Mouse (Mus musculus): ENCODE results near the gene Slc4a10. TPM values are rescaled to one million over a fixed set of nuclear protein-coding genes. Genes with fewer than 3 reads are reported as not detected.

Slc4a10 gene
- polyA plus RNA-seq, 1 experiment: not detected

DNA sequence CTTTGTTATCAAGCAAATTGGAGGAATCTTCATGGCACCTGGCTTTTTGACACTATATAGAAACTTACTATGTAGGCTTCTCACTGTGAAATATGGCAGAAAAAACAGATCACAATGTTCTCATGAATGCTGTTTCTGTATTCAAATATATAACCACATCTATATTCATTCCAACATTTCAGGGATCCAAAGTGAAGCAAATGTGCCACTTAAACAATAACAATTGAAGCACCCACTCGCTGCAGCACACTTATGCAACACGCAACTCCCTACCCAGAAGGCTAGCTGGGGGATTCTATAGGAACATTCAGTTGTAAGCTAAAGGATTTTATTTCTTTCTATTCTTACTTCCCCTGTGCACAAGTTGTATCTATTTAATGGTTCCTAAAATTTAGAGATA is 255.5 kb downstream of the Slc4a10 start:
- H3K9me3 ChIP-seq (ENCODE audit: control insufficient read depth, low read length): no peaks in the 10 kb centered on the region
- no peaks in the 10 kb centered on the region for H3K27me3 ChIP-seq (ENCODE audit: control insufficient read depth)
- TF ChIP-seq TAL1 (IDR thresholded peaks at IDR 0.05; ENCODE audit: low read length) (no peak), GATA1 (IDR thresholded peaks at IDR 0.05; ENCODE audit: low read length) (no peak)
- no peaks in the 10 kb centered on the region for H3K36me3 ChIP-seq (ENCODE audit: control insufficient read depth)
- H3K4me1 ChIP-seq (ENCODE audit: control insufficient read depth): no peaks in the 10 kb centered on the region
- H3K4me3 ChIP-seq (replicated peaks): no peak overlapping the region

DNA sequence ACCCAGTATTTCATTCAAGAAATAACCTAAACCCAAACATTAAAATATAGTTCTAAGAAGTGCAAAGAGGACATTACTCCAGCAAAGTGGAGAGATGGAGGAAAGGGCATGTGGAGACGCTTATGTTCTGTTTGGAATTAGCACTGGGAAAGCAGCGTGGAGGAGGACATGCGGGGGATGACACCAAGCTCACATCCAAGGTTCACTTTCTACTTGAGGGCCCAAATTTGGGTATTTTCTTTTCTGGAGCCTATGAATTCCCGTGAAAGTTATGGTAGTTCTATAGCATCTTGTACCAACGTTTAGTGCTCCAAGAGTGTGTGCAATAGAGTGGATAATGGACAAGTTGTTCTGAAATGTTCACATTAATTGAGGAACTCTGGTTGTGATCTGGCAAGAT is 260.7 kb downstream of the Slc4a10 start:
- no peak overlapping the region for H3K4me3 ChIP-seq (replicated peaks)
- H3K27me3 ChIP-seq (ENCODE audit: control insufficient read depth): no peaks in the 10 kb centered on the region
- no peaks in the 10 kb centered on the region for H3K4me1 ChIP-seq (ENCODE audit: control insufficient read depth)
- no peak for TF ChIP-seq GATA1 (IDR thresholded peaks at IDR 0.05; ENCODE audit: low read length)
- no peak for TF ChIP-seq TAL1 (IDR thresholded peaks at IDR 0.05; ENCODE audit: low read length)
- no peaks in the 10 kb centered on the region for H3K9me3 ChIP-seq (ENCODE audit: control insufficient read depth, low read length)
- no peaks in the 10 kb centered on the region for H3K36me3 ChIP-seq (ENCODE audit: control insufficient read depth)

DNA sequence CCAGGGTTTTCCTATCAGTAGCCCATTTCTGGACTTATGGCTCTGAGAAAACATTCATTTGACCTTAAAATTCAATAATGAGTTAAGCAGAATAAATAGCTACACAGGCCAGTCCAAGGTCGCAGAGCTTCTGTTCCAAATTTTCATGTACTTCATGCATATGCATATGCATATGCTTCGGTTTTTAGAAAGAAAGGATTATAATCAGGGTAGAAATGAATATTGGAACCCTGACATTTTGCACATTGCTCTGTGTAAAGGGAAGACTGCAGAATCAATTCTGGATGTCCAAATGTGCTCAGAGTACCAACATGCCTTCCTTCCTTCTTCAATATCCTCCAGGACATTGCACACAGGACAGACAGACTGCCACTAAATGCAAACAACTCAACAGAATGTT is 261.2 kb downstream of the Slc4a10 start:
- Histone ChIP-seq H3K27me3 (ENCODE audit: control insufficient read depth) (no peaks in the 10 kb centered on the region), H3K4me3 (replicated peaks) (no peak overlapping the region), H3K36me3 (ENCODE audit: control insufficient read depth) (no peaks in the 10 kb centered on the region), H3K4me1 (ENCODE audit: control insufficient read depth) (no peaks in the 10 kb centered on the region), H3K9me3 (ENCODE audit: control insufficient read depth, low read length) (no peaks in the 10 kb centered on the region)
- TF ChIP-seq TAL1 (IDR thresholded peaks at IDR 0.05; ENCODE audit: low read length): no peak
- TF ChIP-seq GATA1 (IDR thresholded peaks at IDR 0.05; ENCODE audit: low read length): no peak

DNA sequence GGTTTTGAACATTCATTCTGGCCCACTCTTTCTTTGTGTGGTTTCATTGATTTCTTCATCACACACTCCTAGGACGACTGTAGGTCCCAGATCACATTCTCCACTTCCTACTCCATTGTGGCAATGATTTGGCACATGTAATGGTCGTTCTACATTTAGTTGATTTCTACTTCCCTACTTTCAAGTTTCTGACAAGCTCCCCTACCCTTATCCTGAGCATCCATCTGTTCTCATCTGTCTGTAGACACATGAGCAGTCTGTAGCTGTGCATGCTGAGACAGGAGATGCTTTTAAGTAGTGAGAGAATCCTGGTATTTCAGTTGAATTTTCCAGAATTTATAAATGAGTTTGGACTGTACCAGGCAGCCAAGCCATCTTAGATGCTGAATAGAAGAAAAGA is 270.7 kb downstream of the Slc4a10 start:
- Histone ChIP-seq H3K4me3 (replicated peaks) (no peak overlapping the region), H3K36me3 (ENCODE audit: control insufficient read depth) (no peaks in the 10 kb centered on the region), H3K4me1 (ENCODE audit: control insufficient read depth) (peaks cover 2% of the 10 kb centered on the region; the same call in 1 of the 2 replicates), H3K27me3 (ENCODE audit: control insufficient read depth) (no peaks in the 10 kb centered on the region), H3K9me3 (ENCODE audit: control insufficient read depth, low read length) (no peaks in the 10 kb centered on the region)
- TF ChIP-seq GATA1 (IDR thresholded peaks at IDR 0.05; ENCODE audit: low read length): no peak
- no peak for TF ChIP-seq TAL1 (IDR thresholded peaks at IDR 0.05; ENCODE audit: low read length)

DNA sequence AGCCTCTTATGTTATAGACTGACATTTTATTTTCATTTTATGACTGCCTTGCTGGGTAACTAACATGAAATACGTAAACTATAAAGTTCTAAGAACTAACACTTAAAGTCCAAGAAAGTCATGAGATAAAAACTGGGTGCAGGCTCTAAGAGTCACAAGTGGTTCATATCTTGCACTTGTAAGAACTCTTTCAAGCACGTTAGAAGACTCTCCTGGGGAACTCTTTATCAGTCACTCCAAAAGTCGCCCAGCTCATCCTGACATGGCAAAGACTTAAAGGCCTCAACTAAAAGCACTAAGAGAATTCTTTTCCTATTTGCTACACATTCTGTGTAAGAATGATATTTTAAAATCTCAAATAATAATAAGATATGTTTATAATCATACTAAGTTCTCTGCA is 273.2 kb downstream of the Slc4a10 start:
- Histone ChIP-seq H3K4me1 (ENCODE audit: control insufficient read depth) (peaks cover 2% of the 10 kb centered on the region; the same call in 1 of the 2 replicates), H3K36me3 (ENCODE audit: control insufficient read depth) (no peaks in the 10 kb centered on the region), H3K4me3 (replicated peaks) (no peak overlapping the region), H3K27me3 (ENCODE audit: control insufficient read depth) (no peaks in the 10 kb centered on the region), H3K9me3 (ENCODE audit: control insufficient read depth, low read length) (no peaks in the 10 kb centered on the region)
- TF ChIP-seq GATA1 (IDR thresholded peaks at IDR 0.05; ENCODE audit: low read length) (no peak), TAL1 (IDR thresholded peaks at IDR 0.05; ENCODE audit: low read length) (no peak)

DNA sequence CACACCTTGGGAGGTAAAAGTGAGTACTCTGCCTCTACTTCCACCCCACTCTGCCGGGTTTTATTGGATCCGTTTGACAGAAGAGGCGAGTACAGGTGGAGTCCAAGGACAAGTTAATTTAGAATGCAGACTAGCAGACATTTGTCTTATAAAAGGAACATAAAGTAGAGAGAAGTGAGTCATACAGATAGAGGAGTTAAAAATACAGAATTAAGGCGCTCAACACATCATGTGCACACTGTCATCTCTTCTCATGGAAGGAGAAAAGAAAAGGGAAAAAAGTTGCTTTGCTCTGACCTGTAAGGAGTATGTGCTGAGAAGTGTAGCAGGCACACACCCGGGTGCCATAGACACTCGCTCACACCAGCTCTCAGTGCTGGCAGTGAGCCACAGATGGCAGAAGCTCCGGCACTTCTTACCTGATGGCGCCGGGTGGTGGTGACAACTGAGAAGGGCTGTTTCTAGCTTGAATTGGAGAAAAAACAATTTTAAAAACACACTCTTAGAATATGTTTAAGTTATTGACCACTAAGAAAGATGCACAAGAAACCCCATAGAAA is 276.9 kb downstream of the Slc4a10 start:
- TF ChIP-seq GATA1 (IDR thresholded peaks at IDR 0.05; ENCODE audit: low read length) (no peak), TAL1 (IDR thresholded peaks at IDR 0.05; ENCODE audit: low read length) (no peak)

DNA sequence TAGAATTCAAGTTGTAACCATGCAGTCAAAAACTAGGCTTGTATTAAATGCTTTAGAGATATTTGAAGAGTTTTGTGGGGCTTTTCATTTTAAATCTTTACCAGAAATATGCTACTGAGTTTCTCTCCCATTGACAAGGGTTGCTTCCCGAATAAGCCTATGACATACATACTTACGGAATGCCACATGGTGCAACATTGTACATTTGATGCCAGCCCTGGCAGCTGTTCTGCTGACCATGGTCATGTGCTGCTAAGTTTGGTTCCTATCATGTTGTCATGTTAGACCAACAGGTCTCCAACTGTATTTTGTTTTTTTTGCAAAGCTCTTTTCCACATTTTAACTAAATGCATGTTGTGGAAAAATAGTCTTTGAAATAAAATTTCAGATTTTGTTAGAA is 279.1 kb downstream of the Slc4a10 start:
- Histone ChIP-seq H3K4me3 (replicated peaks) (no peak overlapping the region), H3K4me1 (ENCODE audit: control insufficient read depth) (no peaks in the 10 kb centered on the region), H3K9me3 (ENCODE audit: control insufficient read depth, low read length) (no peaks in the 10 kb centered on the region), H3K27me3 (ENCODE audit: control insufficient read depth) (no peaks in the 10 kb centered on the region), H3K36me3 (ENCODE audit: control insufficient read depth) (no peaks in the 10 kb centered on the region)
- TF ChIP-seq TAL1 (IDR thresholded peaks at IDR 0.05; ENCODE audit: low read length) (no peak), GATA1 (IDR thresholded peaks at IDR 0.05; ENCODE audit: low read length) (no peak)

More for the DNA sequence above, 276.9 kb downstream of the Slc4a10 start:
- no peaks in the 10 kb centered on the region for H3K9me3 ChIP-seq (ENCODE audit: control insufficient read depth, low read length)
- no peaks in the 10 kb centered on the region for H3K27me3 ChIP-seq (ENCODE audit: control insufficient read depth)
- no peak overlapping the region for H3K4me3 ChIP-seq (replicated peaks)
- peaks cover 2% of the 10 kb centered on the region; the same call in 1 of the 2 replicates for H3K4me1 ChIP-seq (ENCODE audit: control insufficient read depth)
- no peaks in the 10 kb centered on the region for H3K36me3 ChIP-seq (ENCODE audit: control insufficient read depth)

DNA sequence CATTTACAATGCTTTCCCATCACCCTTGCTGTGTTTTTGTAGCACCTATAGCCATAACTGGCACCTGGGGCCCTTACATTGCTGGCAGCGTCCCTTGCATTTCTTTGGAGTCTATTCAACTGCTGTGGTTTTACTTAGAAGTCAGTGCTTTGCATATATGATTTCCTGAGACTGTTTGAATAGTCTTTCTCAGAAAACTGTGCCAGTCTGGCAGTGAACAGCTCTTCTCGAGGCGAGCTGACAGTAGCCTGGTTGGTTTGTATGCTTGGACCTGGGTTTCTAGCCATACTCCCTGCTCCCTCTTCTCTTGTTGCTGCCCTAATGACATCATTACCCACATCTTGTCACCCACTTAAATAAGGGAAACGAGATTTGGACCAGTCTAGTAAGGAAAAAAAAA is 285.7 kb downstream of the Slc4a10 start:
- no peaks in the 10 kb centered on the region for H3K27me3 ChIP-seq (ENCODE audit: control insufficient read depth)
- no peaks in the 10 kb centered on the region for H3K9me3 ChIP-seq (ENCODE audit: control insufficient read depth, low read length)
- no peaks in the 10 kb centered on the region for H3K36me3 ChIP-seq (ENCODE audit: control insufficient read depth)
- no peaks in the 10 kb centered on the region for H3K4me1 ChIP-seq (ENCODE audit: control insufficient read depth)
- no peak for TF ChIP-seq TAL1 (IDR thresholded peaks at IDR 0.05; ENCODE audit: low read length)
- no peak for TF ChIP-seq GATA1 (IDR thresholded peaks at IDR 0.05; ENCODE audit: low read length)
- no peak overlapping the region for H3K4me3 ChIP-seq (replicated peaks)

DNA sequence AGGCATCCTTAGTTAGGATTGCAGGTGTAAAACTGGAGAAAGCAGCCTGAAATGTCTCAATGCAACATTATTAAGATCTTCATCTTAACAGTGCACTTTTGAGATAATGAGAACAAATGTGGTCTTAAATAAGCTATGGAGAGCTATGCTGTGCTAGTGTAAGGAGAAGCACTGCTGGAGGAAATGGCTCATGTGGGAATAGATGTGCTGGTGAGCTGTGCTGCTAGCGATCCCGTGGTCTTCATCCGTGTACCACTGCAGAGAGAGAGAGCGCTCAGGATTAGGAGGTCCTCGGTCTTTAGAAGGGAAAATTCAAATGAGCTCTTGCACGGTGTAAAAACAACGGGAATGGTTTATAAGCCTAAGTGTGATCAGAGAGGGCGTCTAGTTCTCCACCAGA is 286.2 kb downstream of the Slc4a10 start:
- H3K9me3 ChIP-seq (ENCODE audit: control insufficient read depth, low read length): no peaks in the 10 kb centered on the region
- H3K36me3 ChIP-seq (ENCODE audit: control insufficient read depth): no peaks in the 10 kb centered on the region
- no peaks in the 10 kb centered on the region for H3K27me3 ChIP-seq (ENCODE audit: control insufficient read depth)
- TF ChIP-seq GATA1 (IDR thresholded peaks at IDR 0.05; ENCODE audit: low read length): no peak
- TF ChIP-seq TAL1 (IDR thresholded peaks at IDR 0.05; ENCODE audit: low read length): no peak
- H3K4me3 ChIP-seq (replicated peaks): no peak overlapping the region
- H3K4me1 ChIP-seq (ENCODE audit: control insufficient read depth): no peaks in the 10 kb centered on the region
